Comparison of ENCODE assay signal across 30 mouse cellular contexts in genomic region chr17:44205562-44205961, GRCm38 (mm10).
"Had no signal": no experiment of that assay in that cellular context is flagged by ENCODE, and none has a peak within 500 bp of the region (broad histone marks: within the 10 kb centered on the region; RNA-seq: fewer than 3 reads in every experiment).

No protein-coding gene starts in this region.

- DNase-seq: left cerebral cortex, postnatal 4 days; liver; liver, embryonic 13.5 days; liver, postnatal 0 days; lung, adult 18-20 months; lung, embryonic 14.5 days; lung, postnatal 10 days; lung, postnatal 14 days; lung, postnatal 4 days; midbrain, embryonic 14.5 days had no signal

- H3K27me3 ChIP-seq: limb, embryonic 12.5 days; limb, embryonic 13.5 days; limb, embryonic 15.5 days; liver, embryonic 12.5 days; liver, embryonic 13.5 days; liver, embryonic 15.5 days; lung, embryonic 15.5 days; megakaryocyte, embryonic 14.5 days; midbrain, embryonic 12.5 days; midbrain, embryonic 13.5 days; midbrain, embryonic 15.5 days; neural tube, embryonic 12.5 days had no signal

- H3K9ac ChIP-seq: limb, embryonic 12.5 days; limb, embryonic 13.5 days; limb, embryonic 15.5 days; liver, embryonic 12.5 days; liver, embryonic 13.5 days; liver, embryonic 14.5 days; liver, embryonic 15.5 days; liver, postnatal 0 days; lung, embryonic 14.5 days; lung, embryonic 15.5 days; midbrain, embryonic 12.5 days; midbrain, embryonic 13.5 days; midbrain, embryonic 15.5 days; neural tube, embryonic 12.5 days had no signal

- H3K9me3 ChIP-seq: limb, embryonic 10.5 days; limb, embryonic 12.5 days; limb, embryonic 15.5 days; liver, embryonic 13.5 days; liver, embryonic 15.5 days; lung, embryonic 15.5 days; megakaryocyte, embryonic 14.5 days; midbrain, embryonic 10.5 days; midbrain, embryonic 12.5 days; midbrain, embryonic 13.5 days; midbrain, embryonic 15.5 days; neural tube, embryonic 12.5 days had no signal

- H3K27ac ChIP-seq: left cerebral cortex, adult 2 months; limb, embryonic 10.5 days; limb, embryonic 12.5 days; limb, embryonic 13.5 days; limb, embryonic 15.5 days; liver, embryonic 12.5 days; liver, embryonic 13.5 days; liver, embryonic 14.5 days; liver, embryonic 15.5 days; lung, embryonic 15.5 days; macrophage; midbrain, embryonic 10.5 days; midbrain, embryonic 12.5 days; midbrain, embryonic 13.5 days; midbrain, embryonic 15.5 days; neural tube, embryonic 12.5 days had no signal

- H3K4me2 ChIP-seq: limb, embryonic 12.5 days; limb, embryonic 13.5 days; limb, embryonic 15.5 days; liver, embryonic 11.5 days; liver, embryonic 12.5 days; liver, embryonic 13.5 days; liver, embryonic 15.5 days; lung, embryonic 14.5 days; lung, embryonic 15.5 days; midbrain, embryonic 11.5 days; midbrain, embryonic 12.5 days; midbrain, embryonic 13.5 days; midbrain, embryonic 15.5 days; neural tube, embryonic 12.5 days had no signal

- H3K4me3 ChIP-seq: left cerebral cortex, adult 2 months; limb, embryonic 10.5 days; limb, embryonic 12.5 days; limb, embryonic 13.5 days; limb, embryonic 15.5 days; liver, embryonic 12.5 days; liver, embryonic 13.5 days; liver, embryonic 15.5 days; lung, embryonic 15.5 days; megakaryocyte, embryonic 14.5 days; midbrain, embryonic 10.5 days; midbrain, embryonic 12.5 days; midbrain, embryonic 13.5 days; midbrain, embryonic 15.5 days; myocyte; neural tube, embryonic 12.5 days had no signal

- H3K36me3 ChIP-seq: limb, embryonic 10.5 days; limb, embryonic 12.5 days; limb, embryonic 13.5 days; limb, embryonic 15.5 days; liver, embryonic 12.5 days; liver, embryonic 13.5 days; liver, embryonic 15.5 days; lung, embryonic 15.5 days; midbrain, embryonic 10.5 days; midbrain, embryonic 12.5 days; midbrain, embryonic 13.5 days; midbrain, embryonic 15.5 days; neural tube, embryonic 12.5 days had no signal

- H3K4me1 ChIP-seq: limb, embryonic 10.5 days; limb, embryonic 12.5 days; limb, embryonic 13.5 days; limb, embryonic 15.5 days; liver, embryonic 12.5 days; liver, embryonic 13.5 days; liver, embryonic 15.5 days; megakaryocyte, embryonic 14.5 days; midbrain, embryonic 10.5 days; midbrain, embryonic 12.5 days; midbrain, embryonic 13.5 days; midbrain, embryonic 15.5 days; neural tube, embryonic 12.5 days had no signal

- ATAC-seq: liver, embryonic 12.5 days; liver, postnatal 0 days; midbrain, embryonic 13.5 days; midbrain, embryonic 15.5 days; midbrain, embryonic 16.5 days had no signal
